Mouse (Mus musculus) brain, adult 10 weeks (tissue): Measurements from ENCODE around the gene Agbl3. TPM values are rescaled to one million over a fixed set of nuclear protein-coding genes. Genes with fewer than 3 reads are reported as not detected.

ENCODE experiments used
- polyA plus RNA-seq: library from polyadenylated mRNA; stranded (reverse); fragments of 350-450 nt; fragmentation: Illumina TruSeq; extraction: RNeasy Lipid Tissue Mini Kit (QIAGEN cat#74804); gene quantifications from one replicate; pipeline ENCODE4 v1.2.3, GENCODE M21; 2015; ENCODE audit warnings: low read depth, low replicate concordance

Gene Agbl3
- 18.8 TPM for polyA plus RNA-seq

GRCm38 (mm10) chr6:34780231-34780942 is at the start of gene Agbl3:
Gene Agbl3, plus strand, starts transcription at chr6:34780432.

GRCm38 (mm10) chr6:34862791-34863403 is 82.7 kb downstream of the Agbl3 start, which contains the start of gene Tmem140:
Gene Tmem140, plus strand, starts transcription at chr6:34863146.

GRCm38 (mm10) chr6:34877509-34878321 is 97.5 kb downstream of the Agbl3 start, which contains the start of gene Cyren:
Gene Cyren, minus strand, starts transcription at chr6:34878060.

Other genes with a start within 250 kb of the Agbl3 start
- gene Cald1, start 181.9 kb upstream of the Agbl3 start, polyA plus RNA-seq = 26.6 TPM
- gene Tmem140, start 82.7 kb downstream of the Agbl3 start, polyA plus RNA-seq = 2.4 TPM
- gene Cyren, start 97.6 kb downstream of the Agbl3 start, polyA plus RNA-seq = 6.1 TPM
- 25.8 TPM for gene Wdr91, start 130.4 kb downstream of the Agbl3 start, polyA plus RNA-seq
- not detected for gene Stra8, start 139.7 kb downstream of the Agbl3 start, polyA plus RNA-seq
- 0.21 TPM for gene Slc23a4, start 208.0 kb downstream of the Agbl3 start, polyA plus RNA-seq